ENCODE assay signal across 23 mouse cellular contexts in genomic region chr10:119427653-119428052, GRCm38 (mm10). TPM values are rescaled to one million over a fixed set of nuclear protein-coding genes. Genes with fewer than 3 reads are reported as not detected.
DNase-seq lines count a peak whose midpoint lies in the region; ATAC-seq and TF ChIP-seq lines count a peak whose summit lies in the region.
"Had no signal": no experiment of that assay in that cellular context is flagged by ENCODE, and none has a peak within 500 bp of the region (broad histone marks: within the 10 kb centered on the region; RNA-seq: fewer than 3 reads in every experiment).

No protein-coding gene starts in this region.

- no peak for TF ChIP-seq CTCF in liver, adult 2 months (IDR thresholded peaks at IDR 0.05; ENCODE audit: low read depth, low read length)
- TF ChIP-seq CTCF in liver, postnatal 0 days (IDR thresholded peaks at IDR 0.05; ENCODE audit: low read depth), result no peak
- no peak for TF ChIP-seq CTCF in intestine, postnatal 0 days (IDR thresholded peaks at IDR 0.05; ENCODE audit: low read depth)

- peak; percentile 44 for DNase-seq in liver, adult 2 months (ENCODE audit: extremely low read depth, low read depth, low spot score)
- no peak for DNase-seq in liver, embryonic 11.5 days (ENCODE audit: low spot score)
- no peak for DNase-seq in liver, postnatal 0 days
- DNase-seq: adrenal gland, adult 2 months; adrenal gland, postnatal 10 days; adrenal gland, postnatal 25 days; cerebellum, adult 11 months; cerebellum, adult 18-20 months; cerebellum, adult 8-10 months; cerebellum, adult 9-11 months; embryo, embryonic 11 days had no signal

- H3K9me3 ChIP-seq in liver, embryonic 11.5 days (ENCODE audit: control insufficient read depth, low read length), result no peaks in the 10 kb centered on the region
- H3K9me3 ChIP-seq in liver, embryonic 15.5 days (replicated peaks), result 0 out of 2 replicates have a peak, but pooled peaks cover 2% of the 10 kb centered on the region
- no peaks in the 10 kb centered on the region for H3K9me3 ChIP-seq in liver, embryonic 12.5 days (replicated peaks)
- H3K9me3 ChIP-seq in liver, embryonic 16.5 days (replicated peaks; ENCODE audit: control insufficient read depth, low read length), result no peaks in the 10 kb centered on the region
- no peaks in the 10 kb centered on the region for H3K9me3 ChIP-seq in liver, postnatal 0 days (ENCODE audit: low read length)
- no peaks in the 10 kb centered on the region for H3K9me3 ChIP-seq in intestine, postnatal 0 days (ENCODE audit: control insufficient read depth)
- H3K9me3 ChIP-seq: embryonic facial prominence, embryonic 13.5 days; embryonic facial prominence, embryonic 15.5 days; forebrain, embryonic 10.5 days; forebrain, embryonic 12.5 days had no signal

- H3K27ac ChIP-seq in liver, adult 2 months (replicated peaks; ENCODE audit: insufficient read depth, low read depth, low read length), result no peak overlapping the region
- H3K27ac ChIP-seq in liver, embryonic 11.5 days (ENCODE audit: low read depth, low read length), result no peak overlapping the region
- no peak overlapping the region for H3K27ac ChIP-seq in liver, embryonic 15.5 days (replicated peaks)
- no peak overlapping the region for H3K27ac ChIP-seq in liver, embryonic 12.5 days
- H3K27ac ChIP-seq in liver, embryonic 16.5 days (ENCODE audit: low read length), result no peak overlapping the region
- H3K27ac ChIP-seq in liver, postnatal 0 days (ENCODE audit: low read depth), result peak overlapping the region; percentile 78
- H3K27ac ChIP-seq in intestine, postnatal 0 days (ENCODE audit: low read depth, low read length), result no peak overlapping the region
- H3K27ac ChIP-seq: embryonic facial prominence, embryonic 13.5 days; embryonic facial prominence, embryonic 15.5 days; forebrain, embryonic 10.5 days; forebrain, embryonic 12.5 days had no signal

- no peak for TF ChIP-seq POLR2A in liver, adult 2 months (IDR thresholded peaks at IDR 0.05; ENCODE audit: extremely low read depth, insufficient read depth, low read length)

- no peak overlapping the region for H3K4me2 ChIP-seq in liver, embryonic 11.5 days
- no peak overlapping the region for H3K4me2 ChIP-seq in liver, embryonic 15.5 days
- H3K4me2 ChIP-seq in liver, embryonic 12.5 days, result no peak overlapping the region
- H3K4me2 ChIP-seq in liver, embryonic 16.5 days (ENCODE audit: low read depth, low read length), result 0 out of 2 replicates have a peak overlapping the region, but pooled peaks have one; percentile 1
- H3K4me2 ChIP-seq in liver, postnatal 0 days (ENCODE audit: low read depth, low read length), result no peak overlapping the region
- H3K4me2 ChIP-seq in intestine, postnatal 0 days (replicated peaks; ENCODE audit: low read depth), result no peak overlapping the region
- H3K4me2 ChIP-seq: embryonic facial prominence, embryonic 13.5 days; embryonic facial prominence, embryonic 15.5 days; forebrain, embryonic 12.5 days had no signal

- H3K4me1 ChIP-seq in liver, adult 2 months (ENCODE audit: control insufficient read depth, insufficient read depth, low read length), result no peaks in the 10 kb centered on the region
- no peaks in the 10 kb centered on the region for H3K4me1 ChIP-seq in liver, embryonic 11.5 days (replicated peaks; ENCODE audit: control insufficient read depth, insufficient read depth, low read length)
- H3K4me1 ChIP-seq in liver, embryonic 15.5 days (replicated peaks), result no peaks in the 10 kb centered on the region
- H3K4me1 ChIP-seq in liver, embryonic 12.5 days, result no peaks in the 10 kb centered on the region
- H3K4me1 ChIP-seq in liver, embryonic 16.5 days (ENCODE audit: control insufficient read depth, low read depth, low read length), result no peaks in the 10 kb centered on the region
- H3K4me1 ChIP-seq in liver, postnatal 0 days (ENCODE audit: insufficient read depth), result no peaks in the 10 kb centered on the region
- no peaks in the 10 kb centered on the region for H3K4me1 ChIP-seq in intestine, postnatal 0 days (replicated peaks; ENCODE audit: control insufficient read depth, insufficient read depth, low read length)
- H3K4me1 ChIP-seq: embryonic facial prominence, embryonic 13.5 days; embryonic facial prominence, embryonic 15.5 days; forebrain, embryonic 12.5 days had no signal

- no peak for TF ChIP-seq EP300 in liver, postnatal 0 days (IDR thresholded peaks at IDR 0.05; ENCODE audit: low read depth)

- H3K79me2 ChIP-seq in liver, adult 2 months (ENCODE audit: control insufficient read depth, insufficient read depth, low read length), result no peaks in the 10 kb centered on the region

- no peak for ATAC-seq in liver, embryonic 11.5 days (replicated peaks; ENCODE audit: low FRiP score)
- ATAC-seq in liver, embryonic 15.5 days (ENCODE audit: insufficient read depth), result peak; percentile 52; the same call in 1 of the 2 replicates
- no peak for ATAC-seq in liver, embryonic 12.5 days
- peak; percentile 72; the same call in 1 of the 2 replicates for ATAC-seq in liver, embryonic 16.5 days (ENCODE audit: low read depth)
- peak; percentile 89 for ATAC-seq in liver, postnatal 0 days
- ATAC-seq in intestine, postnatal 0 days, result no peak
- ATAC-seq: forebrain, embryonic 14.5 days had no signal

- no peak overlapping the region for H3K4me3 ChIP-seq in liver, adult 2 months (ENCODE audit: insufficient read depth, low read depth, low read length)
- no peak overlapping the region for H3K4me3 ChIP-seq in liver, embryonic 11.5 days (ENCODE audit: low read depth, low read length)
- H3K4me3 ChIP-seq in liver, embryonic 15.5 days (replicated peaks), result no peak overlapping the region
- H3K4me3 ChIP-seq in liver, embryonic 12.5 days, result no peak overlapping the region
- no peak overlapping the region for H3K4me3 ChIP-seq in liver, embryonic 16.5 days (ENCODE audit: low read depth, low read length)
- no peak overlapping the region for H3K4me3 ChIP-seq in liver, postnatal 0 days (ENCODE audit: low read depth, low read length)
- no peak overlapping the region for H3K4me3 ChIP-seq in intestine, postnatal 0 days (ENCODE audit: low read depth, low read length)
- H3K4me3 ChIP-seq: embryonic facial prominence, embryonic 13.5 days; embryonic facial prominence, embryonic 15.5 days; erythroblast, embryonic 14.5 days; forebrain, embryonic 10.5 days; forebrain, embryonic 12.5 days had no signal

- 39% methylated on average over 7 of the region's 7 CpGs for WGBS in liver, adult 2 months
- WGBS in liver, embryonic 11.5 days, result 79% methylated on average over 7 of the region's 7 CpGs
- 59% methylated on average over 7 of the region's 7 CpGs for WGBS in liver, embryonic 15.5 days (ENCODE audit: insufficient replicate concordance)
- WGBS in liver, embryonic 12.5 days (ENCODE audit: insufficient replicate concordance), result 69% methylated on average over 7 of the region's 7 CpGs
- WGBS in liver, embryonic 16.5 days (ENCODE audit: insufficient replicate concordance), result 52% methylated on average over 7 of the region's 7 CpGs
- 66% methylated on average over 7 of the region's 7 CpGs for WGBS in liver, postnatal 0 days (ENCODE audit: insufficient replicate concordance)
- WGBS in intestine, postnatal 0 days, result 72% methylated on average over 7 of the region's 7 CpGs

- no peaks in the 10 kb centered on the region for H3K27me3 ChIP-seq in liver, adult 2 months (ENCODE audit: control insufficient read depth, insufficient read depth, low read length)
- H3K27me3 ChIP-seq in liver, embryonic 11.5 days (replicated peaks; ENCODE audit: control insufficient read depth, insufficient read depth, low read length), result no peaks in the 10 kb centered on the region
- no peaks in the 10 kb centered on the region for H3K27me3 ChIP-seq in liver, embryonic 15.5 days
- no peaks in the 10 kb centered on the region for H3K27me3 ChIP-seq in liver, embryonic 12.5 days (replicated peaks)
- no peaks in the 10 kb centered on the region for H3K27me3 ChIP-seq in liver, embryonic 16.5 days (ENCODE audit: control insufficient read depth, insufficient read depth, low read depth, low read length)
- no peaks in the 10 kb centered on the region for H3K27me3 ChIP-seq in liver, postnatal 0 days (ENCODE audit: insufficient read depth, low read length)
- no peaks in the 10 kb centered on the region for H3K27me3 ChIP-seq in intestine, postnatal 0 days (replicated peaks; ENCODE audit: control insufficient read depth, insufficient read depth, low read length)
- H3K27me3 ChIP-seq: embryonic facial prominence, embryonic 13.5 days; embryonic facial prominence, embryonic 15.5 days; forebrain, embryonic 12.5 days had no signal

- H3K9ac ChIP-seq in liver, adult 2 months (ENCODE audit: low read depth, low read length), result no peak overlapping the region
- H3K9ac ChIP-seq in liver, embryonic 11.5 days (ENCODE audit: low read depth, low read length), result no peak overlapping the region
- H3K9ac ChIP-seq in liver, embryonic 15.5 days, result no peak overlapping the region
- no peak overlapping the region for H3K9ac ChIP-seq in liver, embryonic 12.5 days
- H3K9ac ChIP-seq in liver, embryonic 16.5 days (ENCODE audit: low read depth, low read length), result no peak overlapping the region
- H3K9ac ChIP-seq in liver, postnatal 0 days (replicated peaks), result no peak overlapping the region
- H3K9ac ChIP-seq in intestine, postnatal 0 days (ENCODE audit: low read depth, low read length), result no peak overlapping the region
- H3K9ac ChIP-seq: embryonic facial prominence, embryonic 13.5 days; embryonic facial prominence, embryonic 15.5 days; forebrain, embryonic 12.5 days had no signal

- H3K36me3 ChIP-seq in liver, adult 2 months (ENCODE audit: control insufficient read depth, insufficient read depth, low read length), result no peaks in the 10 kb centered on the region
- no peaks in the 10 kb centered on the region for H3K36me3 ChIP-seq in liver, embryonic 11.5 days (ENCODE audit: control insufficient read depth, insufficient read depth, low read length)
- no peaks in the 10 kb centered on the region for H3K36me3 ChIP-seq in liver, embryonic 15.5 days (replicated peaks)
- H3K36me3 ChIP-seq in liver, embryonic 12.5 days, result no peaks in the 10 kb centered on the region
- no peaks in the 10 kb centered on the region for H3K36me3 ChIP-seq in liver, embryonic 16.5 days (ENCODE audit: control insufficient read depth, insufficient read depth)
- H3K36me3 ChIP-seq in liver, postnatal 0 days (replicated peaks; ENCODE audit: insufficient read depth, low read length), result no peaks in the 10 kb centered on the region
- H3K36me3 ChIP-seq in intestine, postnatal 0 days (ENCODE audit: control insufficient read depth, insufficient read depth), result no peaks in the 10 kb centered on the region
- H3K36me3 ChIP-seq: embryonic facial prominence, embryonic 13.5 days; embryonic facial prominence, embryonic 15.5 days; forebrain, embryonic 10.5 days; forebrain, embryonic 12.5 days had no signal

RNA-seq across cellular contexts. Expression of gene Grip1, which starts 26.0 kb away (rescaled TPM):
- total RNA-seq in liver, adult 2 months (2014; rRNA removed), result under 0.01 and 0.13 TPM in 2 replicates
- 0.02 TPM in 1 of 2 replicates, not detected in the other for polyA plus RNA-seq in liver, adult 2 months (2012; rRNA removed)
- polyA plus RNA-seq in liver, embryonic 11.5 days (2014; fragmentation: Nextera tagmentation; extraction: Ambion mirVana), result 2.3 and 2.6 TPM in 2 replicates
- polyA plus RNA-seq in liver, embryonic 15.5 days (2015; fragmentation: Nextera tagmentation; extraction: Ambion mirVana), result 0.53 and 0.55 TPM in 2 replicates
- polyA plus RNA-seq in liver, embryonic 12.5 days (2016; fragmentation: Nextera tagmentation; extraction: Ambion mirVana), result 0.86 and 1.1 TPM in 2 replicates
- 0.50 and 0.55 TPM in 2 replicates for polyA plus RNA-seq in liver, embryonic 16.5 days (2015; fragmentation: Nextera tagmentation; extraction: Ambion mirVana)
- polyA plus RNA-seq in liver, postnatal 0 days (2015; fragmentation: Nextera tagmentation; extraction: Ambion mirVana), result 0.86 and 0.88 TPM in 2 replicates
- polyA plus RNA-seq in intestine, postnatal 0 days (2015; fragmentation: Nextera tagmentation; extraction: Ambion mirVana), result 0.48 and 0.69 TPM in 2 replicates
- total RNA-seq: common myeloid progenitor, adult 5-6 weeks; MEL had no signal
- polyA plus RNA-seq: erythroblast, embryonic 14.5 days had no signal

Comparison
In these comparisons a context has a peak if more than half of its experiments do, and no peak if none do; other contexts are left out.
1. ATAC-seq: peak in liver, embryonic 15.5 days (single experiment), liver, embryonic 16.5 days (single experiment) and liver, postnatal 0 days (single experiment); none in liver, embryonic 11.5 days (single experiment), liver, embryonic 12.5 days (single experiment) and intestine, postnatal 0 days (single experiment).